Mouse (Mus musculus) heart, embryonic 15.5 days (tissue): ENCODE results near the gene Chrnb4. TPM values are rescaled to one million over a fixed set of nuclear protein-coding genes. Genes with fewer than 3 reads are reported as not detected.
A peak's percentile ranks its signal among the peaks of the same experiment; 100 is the strongest.

ENCODE experiments used
- ATAC-seq: fragments of 200-750 bp; cut with Nextera tagmentation; replicated peaks from 2 replicates; pipeline ENCODE4 v1.8.0; 2017; ENCODE audit warnings: low read depth, moderate TSS enrichment; ENCODE audit not compliant: insufficient number of reproducible peaks, insufficient read depth, low FRiP score
- H3K27ac ChIP-seq: fragments of 300-500 bp; sonication (generic); 2 replicates; pipeline ENCODE4 v1.5.1; 2015; ENCODE audit warnings: mild to moderate bottlenecking, inconsistent platforms
- H3K27me3 ChIP-seq: fragments of 300-500 bp; sonication (generic); 2 replicates; pipeline ENCODE4 v1.6.1; 2015; ENCODE audit warnings: inconsistent platforms
- H3K36me3 ChIP-seq: fragments of 300-500 bp; sonication (generic); 2 replicates; pipeline ENCODE4 v1.6.1; 2015; ENCODE audit warnings: mild to moderate bottlenecking, inconsistent platforms
- H3K4me1 ChIP-seq: fragments of 300-500 bp; sonication (generic); replicated peaks from 2 replicates; pipeline ENCODE4 v1.6.1; 2015; ENCODE audit warnings: inconsistent platforms
- H3K4me2 ChIP-seq: fragments of 300-500 bp; sonication (generic); 2 replicates; pipeline ENCODE4 v1.6.1; 2015; ENCODE audit warnings: inconsistent platforms, mild to moderate bottlenecking, moderate library complexity
- H3K4me3 ChIP-seq: fragments of 300-500 bp; sonication (generic); 2 replicates; pipeline ENCODE4 v1.5.1; 2015; ENCODE audit warnings: mild to moderate bottlenecking, inconsistent platforms
- H3K9ac ChIP-seq: fragments of 300-500 bp; sonication (generic); 2 replicates; pipeline ENCODE4 v1.6.1; 2015; ENCODE audit warnings: mild to moderate bottlenecking, inconsistent platforms
- H3K9me3 ChIP-seq: fragments of 300-500 bp; sonication (generic); replicated peaks from 2 replicates; pipeline ENCODE4 v1.6.1; 2016; ENCODE audit warnings: inconsistent platforms
- WGBS: fragments of 180-500 bp; shearing (Covaris S2); methylation state at CpG from one replicate; pipeline ENCODE4 v1.1.7; 2015; ENCODE audit warnings: mixed read lengths; 5-methylcytosine and 5-hydroxymethylcytosine counted together
- polyA plus RNA-seq: library from polyadenylated mRNA; unstranded; fragments of >200 nt; fragmentation: Nextera tagmentation; extraction: Ambion mirVana; gene quantifications from 2 replicates; pipeline ENCODE4 v1.2.1, GENCODE M21; 2015

Gene Chrnb4
- 0.15 and 0.46 TPM in 2 replicates for polyA plus RNA-seq

GRCm38 (mm10) chr9:55048211-55048880 lies at the start of gene Chrnb4:
TSS of gene Chrnb4 (minus strand) at chr9:55048779.
- H3K4me3 ChIP-seq, result peak within 1 kb of the TSS; percentile 55
- no peaks in the 10 kb centered on the region for H3K9me3 ChIP-seq
- H3K4me1 ChIP-seq, result peaks cover 12% of the 10 kb centered on the region
- ATAC-seq, result no peak; the same call in 1 of the 2 replicates
- H3K9ac ChIP-seq, result peak within 1 kb of the TSS; percentile 43
- no peak within 1 kb of the TSS for H3K27ac ChIP-seq
- H3K4me2 ChIP-seq, result peak within 1 kb of the TSS; percentile 87
- H3K36me3 ChIP-seq, result no peaks in the 10 kb centered on the region
- WGBS, result under 1% methylated on average over 23 of the region's 23 CpGs
- peaks cover 19% of the 10 kb centered on the region for H3K27me3 ChIP-seq

GRCm38 (mm10) chr9:55096870-55097269 lies 48.3 kb upstream of the Chrnb4 start:
- no peaks in the 10 kb centered on the region for H3K27me3 ChIP-seq
- H3K4me3 ChIP-seq, result no peak overlapping the region
- no peaks in the 10 kb centered on the region for H3K36me3 ChIP-seq
- H3K4me1 ChIP-seq, result no peaks in the 10 kb centered on the region
- no peak for ATAC-seq
- WGBS, result 88% methylated on average over 4 of the region's 4 CpGs
- no peaks in the 10 kb centered on the region for H3K9me3 ChIP-seq
- no peak overlapping the region for H3K4me2 ChIP-seq
- H3K27ac ChIP-seq, result no peak overlapping the region
- H3K9ac ChIP-seq, result no peak overlapping the region

GRCm38 (mm10) chr9:55096033-55096432 lies 47.5 kb upstream of the Chrnb4 start:
- Histone ChIP-seq H3K4me3 (no peak overlapping the region), H3K9me3 (no peaks in the 10 kb centered on the region), H3K27ac (no peak overlapping the region), H3K4me1 (no peaks in the 10 kb centered on the region), H3K4me2 (no peak overlapping the region), H3K27me3 (no peaks in the 10 kb centered on the region), H3K36me3 (no peaks in the 10 kb centered on the region), H3K9ac (no peak overlapping the region)
- WGBS, result 59% methylated on average over 3 of the region's 3 CpGs
- no peak for ATAC-seq

- Histone ChIP-seq H3K4me2 (no peak overlapping the region), H3K27ac (no peak overlapping the region), H3K27me3 (no peaks in the 10 kb centered on the region), H3K4me1 (no peaks in the 10 kb centered on the region), H3K9ac (no peak overlapping the region), H3K9me3 (no peaks in the 10 kb centered on the region), H3K36me3 (no peaks in the 10 kb centered on the region), H3K4me3 (no peak overlapping the region)
- 42% methylated on average over 5 of the region's 5 CpGs for WGBS
- ATAC-seq, result no peak
Measured at GRCm38 (mm10) chr9:55090141-55090540, 41.6 kb upstream of the Chrnb4 start.

DNA sequence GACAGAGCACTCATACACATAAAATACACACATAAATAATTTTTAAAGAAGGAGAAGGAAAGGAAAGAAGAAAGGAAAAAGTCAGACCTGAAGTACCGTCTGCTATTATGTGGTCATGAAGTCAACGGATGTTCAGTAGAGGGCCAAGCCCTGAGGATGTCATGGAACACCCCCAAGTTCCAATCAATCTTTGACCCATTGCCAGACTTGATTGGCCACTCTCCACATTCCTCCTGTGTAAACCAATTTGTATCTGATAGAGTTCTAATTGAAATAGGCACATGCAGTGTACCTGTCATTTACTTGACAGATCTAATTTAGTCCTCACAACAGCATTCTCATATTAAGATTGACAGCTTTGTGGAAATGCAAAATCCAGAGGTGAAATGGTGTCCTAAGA lies 40.6 kb upstream of the Chrnb4 start:
- Histone ChIP-seq H3K27ac (no peak overlapping the region), H3K27me3 (no peaks in the 10 kb centered on the region), H3K9ac (no peak overlapping the region), H3K9me3 (no peaks in the 10 kb centered on the region), H3K36me3 (no peaks in the 10 kb centered on the region), H3K4me2 (no peak overlapping the region), H3K4me3 (no peak overlapping the region), H3K4me1 (no peaks in the 10 kb centered on the region)
- WGBS, result 89% methylated on average over 2 of the region's 2 CpGs
- no peak for ATAC-seq

- no peak overlapping the region for H3K4me2 ChIP-seq
- ATAC-seq, result no peak
Measured at GRCm38 (mm10) chr9:55083154-55083913, 34.8 kb upstream of the Chrnb4 start.

GRCm38 (mm10) chr9:55067965-55068265 lies 19.3 kb upstream of the Chrnb4 start:
- 11% methylated on average over 5 of the region's 5 CpGs for WGBS
- ATAC-seq, result no peak
- no peaks in the 10 kb centered on the region for H3K36me3 ChIP-seq
- no peak overlapping the region for H3K9ac ChIP-seq
- H3K27ac ChIP-seq, result no peak overlapping the region
- H3K27me3 ChIP-seq, result no peaks in the 10 kb centered on the region
- peaks cover 7% of the 10 kb centered on the region for H3K4me1 ChIP-seq
- H3K9me3 ChIP-seq, result no peaks in the 10 kb centered on the region
- H3K4me3 ChIP-seq, result no peak overlapping the region
- H3K4me2 ChIP-seq, result peak overlapping the region; percentile 23; the same call in 1 of the 2 replicates

More at GRCm38 (mm10) chr9:55083154-55083913, 34.8 kb upstream of the Chrnb4 start:
- Histone ChIP-seq H3K36me3 (no peaks in the 10 kb centered on the region), H3K27me3 (no peaks in the 10 kb centered on the region), H3K9ac (no peak overlapping the region), H3K4me1 (no peaks in the 10 kb centered on the region), H3K9me3 (no peaks in the 10 kb centered on the region), H3K4me3 (no peak overlapping the region), H3K27ac (no peak overlapping the region)
- 36% methylated on average over 7 of the region's 7 CpGs for WGBS

- Histone ChIP-seq H3K9ac (no peak overlapping the region), H3K4me3 (no peak overlapping the region), H3K4me1 (peaks cover 7% of the 10 kb centered on the region), H3K27me3 (no peaks in the 10 kb centered on the region), H3K36me3 (no peaks in the 10 kb centered on the region), H3K4me2 (peak overlapping the region; percentile 23; the same call in 1 of the 2 replicates), H3K27ac (no peak overlapping the region), H3K9me3 (no peaks in the 10 kb centered on the region)
- WGBS, result 22% methylated on average over 8 of the region's 8 CpGs
- no peak; the same call in 1 of the 2 replicates for ATAC-seq
Measured at GRCm38 (mm10) chr9:55067260-55067964, 18.8 kb upstream of the Chrnb4 start.

DNA sequence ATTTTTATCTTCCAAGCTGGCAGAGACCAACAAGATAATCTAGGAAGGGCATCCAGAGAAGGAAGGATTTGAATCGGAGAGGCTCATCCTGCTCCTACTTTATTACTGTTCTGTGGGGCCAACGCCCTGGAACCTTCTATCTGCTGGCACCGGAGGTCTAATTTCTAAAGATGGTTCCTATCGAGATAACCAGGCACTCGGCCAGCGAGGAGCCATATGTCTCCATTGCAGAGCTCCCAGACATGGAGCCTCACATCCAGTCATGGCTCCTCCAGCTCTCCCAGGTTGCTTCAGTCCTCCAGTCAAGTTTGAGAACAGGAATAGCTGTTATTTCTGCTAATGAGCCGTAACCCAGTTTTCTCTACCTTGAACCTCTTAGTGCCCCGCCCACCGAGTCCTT lies 16.7 kb upstream of the Chrnb4 start:
- no peaks in the 10 kb centered on the region for H3K36me3 ChIP-seq
- no peak for ATAC-seq
- no peak overlapping the region for H3K4me3 ChIP-seq
- no peak overlapping the region for H3K4me2 ChIP-seq
- H3K9ac ChIP-seq, result no peak overlapping the region
- 76% methylated on average over 9 of the region's 9 CpGs for WGBS
- H3K4me1 ChIP-seq, result peaks cover 7% of the 10 kb centered on the region
- H3K9me3 ChIP-seq, result no peaks in the 10 kb centered on the region
- no peaks in the 10 kb centered on the region for H3K27me3 ChIP-seq
- H3K27ac ChIP-seq, result no peak overlapping the region

GRCm38 (mm10) chr9:55058067-55058466 lies 9.5 kb upstream of the Chrnb4 start:
- Histone ChIP-seq H3K4me2 (no peak overlapping the region), H3K27me3 (no peaks in the 10 kb centered on the region), H3K9me3 (no peaks in the 10 kb centered on the region), H3K4me3 (no peak overlapping the region), H3K9ac (no peak overlapping the region), H3K4me1 (no peaks in the 10 kb centered on the region), H3K36me3 (no peaks in the 10 kb centered on the region), H3K27ac (no peak overlapping the region)
- ATAC-seq, result no peak
- 91% methylated on average over 4 of the region's 4 CpGs for WGBS

DNA sequence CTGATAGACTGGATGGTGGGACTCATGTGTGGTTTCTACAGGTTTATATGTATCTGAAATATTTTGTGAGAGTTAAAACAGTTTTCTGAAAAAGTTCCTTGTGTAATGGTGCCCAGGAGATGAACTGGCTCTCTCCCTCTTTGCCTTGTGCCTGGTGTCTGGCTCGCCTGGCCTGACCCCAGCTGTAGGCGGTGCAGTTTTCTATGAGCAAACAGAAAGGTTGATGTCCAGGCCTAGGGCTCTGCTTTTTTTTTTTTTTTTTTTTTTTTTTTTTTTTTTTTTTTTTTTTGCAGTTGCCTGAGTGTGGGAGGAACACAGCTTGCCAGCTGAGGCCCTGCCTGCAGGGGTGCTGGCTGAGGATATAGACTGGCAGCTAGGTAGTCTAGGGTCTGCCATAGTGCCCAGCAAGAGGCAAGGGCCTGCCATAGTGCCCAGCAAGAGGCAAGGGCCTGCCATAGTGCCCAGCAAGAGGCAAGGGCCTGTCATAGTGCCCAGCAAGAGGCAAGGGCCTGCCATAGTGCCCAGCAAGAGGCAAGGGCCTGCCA lies 6.9 kb upstream of the Chrnb4 start:
- H3K4me2 ChIP-seq, result no peak overlapping the region
- ATAC-seq, result no peak
- WGBS, result 84% methylated on average over 2 of the region's 2 CpGs
- H3K9me3 ChIP-seq, result no peaks in the 10 kb centered on the region
- no peaks in the 10 kb centered on the region for H3K27me3 ChIP-seq
- no peaks in the 10 kb centered on the region for H3K36me3 ChIP-seq
- no peak overlapping the region for H3K27ac ChIP-seq
- H3K4me3 ChIP-seq, result no peak overlapping the region
- H3K4me1 ChIP-seq, result no peaks in the 10 kb centered on the region
- H3K9ac ChIP-seq, result no peak overlapping the region
